Mouse (Mus musculus) lung, adult 2 months (tissue): ENCODE measurements around the gene Defa30. TPM values are rescaled to one million over a fixed set of nuclear protein-coding genes. Genes with fewer than 3 reads are reported as not detected.
"Not testable (repeated sequence)": the region's sequence is repeated elsewhere in the genome, so short reads cannot be mapped to it uniquely, and the experiment has no call there.

Source experiments
- DNase-seq: peaks from one replicate; pipeline ENCODE4 v3.0.0; 2022
- H3K4me1 ChIP-seq: fragments of 200-500 bp; 2 replicates; pipeline ENCODE4 v1.6.1; 2011; ENCODE audit warnings: low read length; ENCODE audit not compliant: control insufficient read depth, insufficient read depth
- H3K4me3 ChIP-seq: fragments of 200-500 bp; replicated peaks from 2 replicates; pipeline ENCODE3; 2011; ENCODE audit warnings: low read depth, mild to moderate bottlenecking, control low read depth, low read length; ENCODE audit errors: extremely low read depth
- CTCF ChIP-seq: fragments of 200-500 bp; IDR thresholded peaks from 2 replicates; pipeline ENCODE4 v1.5.1; 2011; ENCODE audit warnings: mild to moderate bottlenecking, low read length, control low read depth; ENCODE audit not compliant: insufficient read depth
- POLR2A ChIP-seq: fragments of 200-500 bp; IDR thresholded peaks from 2 replicates; pipeline ENCODE4 v1.6.1; 2011; ENCODE audit warnings: low read depth, mild to moderate bottlenecking, control low read depth, low read length, borderline replicate concordance; ENCODE audit errors: extremely low read depth
- WGBS: fragments of 180-500 bp; shearing (Covaris S2); methylation state at CpG from one replicate; pipeline ENCODE4 v1.1.7; 2018; 5-methylcytosine and 5-hydroxymethylcytosine counted together
- polyA plus RNA-seq: library from polyadenylated mRNA; depleted of rRNA; stranded (reverse); fragments of >200 nt; gene quantifications from 2 replicates; pipeline ENCODE4 v1.2.3, GENCODE M21; 2012; rRNA removed

The Defa30 gene
- not detected in 2 replicates for polyA plus RNA-seq

- not testable (repeated sequence) for DNase-seq, H3K4me3 ChIP-seq, H3K4me1 ChIP-seq
- WGBS: 46% methylated on average over 3 of the region's 3 CpGs
These were observed at the start of gene Defa30 for GRCm38 (mm10) chr8:21134342-21134741. TSS of gene Defa30 (plus strand) at chr8:21134642.

DNA sequence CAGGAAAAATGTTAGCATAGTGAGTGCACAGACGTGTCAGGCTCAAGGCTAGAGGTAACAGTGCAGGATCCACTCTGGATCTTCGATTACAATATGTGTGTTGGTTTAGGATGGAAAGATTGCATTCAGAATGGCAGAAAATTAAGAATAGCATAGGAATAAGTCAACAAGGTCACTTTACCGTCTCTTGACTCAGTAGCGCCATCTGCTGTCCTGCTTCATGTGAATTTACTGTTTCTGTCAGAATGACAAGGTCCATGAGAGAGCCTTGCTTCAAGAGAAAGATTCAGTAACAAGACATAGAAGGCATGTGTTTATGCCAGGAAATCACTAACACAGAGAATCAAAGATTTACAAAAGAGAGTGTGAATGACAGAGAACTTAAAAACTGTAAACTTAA lies 41.3 kb upstream of the Defa30 start:
- Histone ChIP-seq H3K4me3 (no peak overlapping the region), H3K4me1 (no peaks in the 10 kb centered on the region)
- WGBS: 39% methylated on average over 4 of the region's 4 CpGs
- DNase-seq: no peak
- TF ChIP-seq POLR2A (no peak), CTCF (no peak)

- 100% methylated on average over 1 of the region's 2 CpGs for WGBS
- not testable (repeated sequence) for H3K4me3 ChIP-seq, DNase-seq, H3K4me1 ChIP-seq
These were observed 38.5 kb upstream of the Defa30 start, which contains the start of gene Gm14851 for GRCm38 (mm10) chr8:21095950-21096349. TSS of gene Gm14851 (minus strand) at chr8:21096050.

- WGBS: no CpG with 5 or more reads among the region's 1 CpGs
- H3K4me3 ChIP-seq, DNase-seq, H3K4me1 ChIP-seq: not testable (repeated sequence)
These were observed 27.5 kb downstream of the Defa30 start, which contains the start of gene Defa22 for GRCm38 (mm10) chr8:21161977-21162376. TSS of gene Defa22 (plus strand) at chr8:21162277.

Other genes starting within 250 kb of the Defa30 start
- gene Defb33, start 242.0 kb upstream of the Defa30 start, polyA plus RNA-seq: not detected in 2 replicates
- not detected in 2 replicates for gene Gm15056, start 232.0 kb upstream of the Defa30 start, polyA plus RNA-seq
- gene Gm6040, start 212.6 kb upstream of the Defa30 start, polyA plus RNA-seq: not detected in 2 replicates
- gene AY761185, start 189.9 kb upstream of the Defa30 start, polyA plus RNA-seq: not detected in 2 replicates
- gene Defa21, start 109.1 kb upstream of the Defa30 start, polyA plus RNA-seq: not detected in 2 replicates
- gene Defa23, start 79.6 kb upstream of the Defa30 start, polyA plus RNA-seq: not detected in 2 replicates
- gene Defa35, start 69.6 kb upstream of the Defa30 start, polyA plus RNA-seq: not detected in 2 replicates
- gene Defa25, start 50.2 kb upstream of the Defa30 start, polyA plus RNA-seq: not detected in 2 replicates
- not detected in 2 replicates for gene Gm14851, start 38.6 kb upstream of the Defa30 start, polyA plus RNA-seq
- gene Defa22, start 27.6 kb downstream of the Defa30 start, polyA plus RNA-seq: not detected in 2 replicates
- gene Defa31, start 57.0 kb downstream of the Defa30 start, polyA plus RNA-seq: not detected in 2 replicates
- gene Gm15293, start 66.9 kb downstream of the Defa30 start, polyA plus RNA-seq: not detected in 2 replicates
- not detected in 2 replicates for gene Gm15292, start 115.1 kb downstream of the Defa30 start, polyA plus RNA-seq
- not detected in 2 replicates for gene Defa27, start 180.9 kb downstream of the Defa30 start, polyA plus RNA-seq
- not detected in 2 replicates for gene Defa29, start 192.4 kb downstream of the Defa30 start, polyA plus RNA-seq
- gene Defa2, start 243.9 kb downstream of the Defa30 start, polyA plus RNA-seq: 0.58 TPM in 1 of 2 replicates, not detected in the other